ENCODE assay signal across 24 mouse cellular contexts in genomic region chrX:103490853-103491252, GRCm38 (mm10).
"Had no signal": no experiment of that assay in that cellular context is flagged by ENCODE, and none has a peak within 500 bp of the region (broad histone marks: within the 10 kb centered on the region; RNA-seq: fewer than 3 reads in every experiment).

No protein-coding gene starts in this region.

- DNase-seq: gastrocnemius, adult 2 months; gastrocnemius, postnatal 10 days; gastrocnemius, postnatal 25 days; heart, adult 18-20 months; heart, postnatal 14 days; heart, postnatal 36 days; kidney, adult 18-20 months; kidney, adult 8-10 months; kidney, postnatal 10 days; kidney, postnatal 25 days; kidney, postnatal 4 days; layer of hippocampus, postnatal 36 days; left cerebral cortex, postnatal 4 days had no signal

- H3K4me1 ChIP-seq: heart, embryonic 10.5 days had no signal

- H3K9ac ChIP-seq: heart, embryonic 13.5 days; heart, embryonic 15.5 days; hindbrain, embryonic 13.5 days; hindbrain, embryonic 15.5 days; limb, embryonic 13.5 days; limb, embryonic 15.5 days; liver, embryonic 12.5 days had no signal

- ATAC-seq: hindbrain, postnatal 0 days; intestine, postnatal 0 days; liver, embryonic 12.5 days had no signal

- H3K27ac ChIP-seq: gastrocnemius, adult 2 months; heart, embryonic 10.5 days; heart, embryonic 13.5 days; heart, embryonic 15.5 days; hindbrain, embryonic 13.5 days; hindbrain, embryonic 15.5 days; hindbrain, postnatal 0 days; layer of hippocampus, adult 2 months; limb, embryonic 13.5 days; limb, embryonic 15.5 days had no signal

- H3K36me3 ChIP-seq: heart, embryonic 10.5 days; heart, embryonic 13.5 days; heart, embryonic 15.5 days; hindbrain, embryonic 13.5 days; hindbrain, embryonic 15.5 days; limb, embryonic 13.5 days; limb, embryonic 15.5 days; liver, embryonic 12.5 days had no signal

- H3K4me2 ChIP-seq: heart, embryonic 13.5 days; heart, embryonic 15.5 days; hindbrain, embryonic 13.5 days; hindbrain, embryonic 15.5 days; limb, embryonic 13.5 days; limb, embryonic 15.5 days; liver, embryonic 12.5 days had no signal

- H3K4me3 ChIP-seq: gastrocnemius, adult 2 months; heart, embryonic 10.5 days; heart, embryonic 13.5 days; heart, embryonic 15.5 days; hindbrain, embryonic 13.5 days; hindbrain, embryonic 15.5 days; layer of hippocampus, adult 2 months; limb, embryonic 13.5 days; limb, embryonic 15.5 days; liver, embryonic 12.5 days had no signal

- H3K9me3 ChIP-seq: heart, embryonic 10.5 days; heart, embryonic 13.5 days; heart, embryonic 15.5 days; hindbrain, embryonic 13.5 days; hindbrain, embryonic 15.5 days; limb, embryonic 13.5 days; limb, embryonic 15.5 days; liver, embryonic 12.5 days had no signal

- H3K27me3 ChIP-seq: heart, embryonic 15.5 days; hindbrain, embryonic 13.5 days; hindbrain, embryonic 15.5 days; limb, embryonic 13.5 days; limb, embryonic 15.5 days; liver, embryonic 12.5 days had no signal
